Mouse (Mus musculus): ENCODE results near the gene Trp53i13.

Gene Trp53i13

DNA sequence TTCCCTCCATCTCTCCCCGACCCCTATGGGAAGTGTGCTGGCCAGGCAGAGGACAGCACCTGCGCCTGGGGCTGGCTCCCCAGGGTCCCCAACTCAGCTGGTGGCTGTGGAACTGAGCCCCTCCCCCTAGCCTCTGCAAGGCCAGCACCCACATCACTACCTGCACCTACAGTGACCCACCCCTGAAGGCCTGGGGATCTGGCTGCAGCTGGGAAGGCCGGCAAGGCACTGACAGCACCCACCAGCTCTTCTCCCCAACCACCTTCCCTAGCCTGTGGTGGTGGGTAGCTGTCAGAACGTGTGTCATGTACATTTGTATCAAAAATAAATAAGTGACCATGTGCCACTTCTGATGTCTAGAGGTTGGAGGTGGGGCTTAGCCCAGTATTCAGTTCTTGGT, 8.4 kb downstream of the Trp53i13 start:
- DNase-seq, result no peak

DNA sequence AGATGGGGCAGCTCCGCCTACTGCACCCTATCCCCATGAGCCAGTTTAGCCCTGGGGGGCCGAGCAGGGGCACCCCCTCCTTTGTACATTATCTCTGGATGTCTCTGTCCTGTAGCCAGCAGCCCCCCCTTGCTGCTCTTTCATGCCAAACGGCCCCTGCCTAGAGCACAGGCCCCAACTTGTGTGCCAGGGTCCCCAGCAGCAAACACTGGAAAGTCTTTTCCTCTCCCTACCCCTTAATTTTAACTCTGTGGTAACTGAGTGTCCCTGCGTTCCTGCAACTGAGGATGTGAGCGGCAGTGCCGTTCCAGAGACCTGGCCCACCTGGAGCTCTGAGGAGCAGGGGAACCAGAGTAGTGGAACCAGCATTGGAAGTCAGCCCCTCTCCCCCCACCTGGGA, 8.8 kb downstream of the Trp53i13 start:
- DNase-seq, result no peak

DNA sequence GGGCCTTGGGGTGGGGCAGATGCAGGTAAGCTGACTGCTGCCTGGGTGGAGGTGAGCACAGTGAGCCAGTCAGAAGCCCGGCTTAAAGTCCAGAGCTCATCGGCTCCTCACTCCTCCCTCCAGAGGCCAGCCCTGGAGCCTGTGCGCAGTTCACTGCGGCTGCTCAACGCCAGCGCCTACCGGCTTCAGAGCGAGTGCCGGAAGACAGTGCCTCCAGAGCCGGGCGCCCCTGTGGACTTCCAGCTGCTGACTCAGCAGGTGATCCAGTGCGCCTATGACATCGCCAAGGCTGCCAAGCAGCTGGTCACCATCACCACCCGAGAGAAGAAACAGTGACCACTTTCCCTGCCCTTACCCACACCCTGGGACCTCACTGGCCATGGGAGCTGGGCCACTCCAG, 9.5 kb downstream of the Trp53i13 start:
- no peak for DNase-seq

DNA sequence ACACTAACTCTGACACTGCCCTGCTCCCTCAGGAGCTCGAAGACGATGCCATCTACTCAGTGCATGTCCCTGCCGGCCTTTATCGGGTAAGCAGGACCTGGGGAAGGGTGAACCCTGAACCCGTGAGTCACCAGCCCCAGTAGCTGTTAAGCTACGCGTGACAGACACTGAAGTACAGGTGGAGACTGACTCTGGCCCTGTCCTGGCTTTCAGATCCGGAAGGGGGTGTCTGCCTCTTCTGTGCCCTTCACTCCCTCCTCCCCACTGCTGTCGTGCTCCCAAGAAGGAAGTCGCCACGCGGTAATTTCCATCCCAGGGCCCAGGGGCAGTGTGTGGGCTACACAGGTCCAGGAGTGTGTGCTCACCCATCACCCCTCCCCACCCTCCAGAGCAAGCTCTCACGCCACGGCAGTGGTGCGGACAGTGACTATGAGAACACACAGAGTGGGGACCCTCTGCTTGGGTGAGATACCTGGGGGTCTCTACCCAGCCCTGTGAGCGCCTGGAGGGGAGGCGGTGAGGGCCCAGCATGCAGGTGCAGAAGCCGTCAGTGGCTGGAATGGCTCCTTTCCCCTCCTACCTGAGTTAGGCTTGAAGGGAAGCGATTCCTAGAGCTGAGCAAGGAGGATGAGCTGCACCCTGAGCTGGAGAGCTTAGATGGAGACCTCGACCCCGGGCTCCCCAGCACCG, 10.3 kb downstream of the Trp53i13 start:
- no peak for DNase-seq

DNA sequence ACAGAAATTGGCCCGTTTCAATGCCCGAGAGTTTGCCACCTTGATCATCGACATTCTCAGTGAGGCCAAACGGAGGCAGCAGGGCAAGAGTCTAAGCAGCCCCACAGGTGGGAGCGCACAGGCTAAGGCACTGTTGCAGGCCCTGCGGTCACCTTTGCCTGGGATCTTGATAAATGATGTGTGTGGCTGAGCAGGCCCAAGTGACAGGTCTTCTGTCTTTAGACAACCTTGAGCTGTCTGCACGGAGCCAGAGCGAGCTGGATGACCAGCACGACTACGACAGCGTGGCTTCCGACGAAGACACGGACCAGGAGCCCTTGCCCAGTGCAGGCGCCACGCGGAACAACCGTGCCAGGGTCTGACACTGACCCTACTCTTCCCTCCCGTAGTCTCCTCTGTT, 11.4 kb downstream of the Trp53i13 start:
- DNase-seq, result no peak

DNA sequence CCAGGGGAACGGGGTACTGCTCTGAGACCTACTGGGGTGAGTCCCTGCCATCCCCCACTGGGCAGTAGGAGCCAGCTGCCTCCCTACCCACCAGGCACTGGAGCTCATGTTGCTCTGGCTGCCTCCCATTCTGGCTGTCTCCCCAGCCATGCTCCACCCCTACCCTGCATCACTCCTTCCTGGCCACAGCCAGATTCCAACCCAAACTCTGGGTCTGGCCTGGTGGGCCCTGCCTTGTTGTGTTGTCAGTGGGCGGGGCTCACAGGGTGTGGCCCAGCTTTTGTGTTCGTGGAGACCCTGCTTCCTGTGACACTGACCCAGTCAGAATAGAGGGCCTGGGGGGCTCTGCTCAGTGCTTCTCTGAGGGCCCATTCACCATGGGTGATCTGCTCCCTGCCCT, 12.3 kb downstream of the Trp53i13 start:
- DNase-seq, result peak in 1 of 2 experiments; percentile 56

DNA sequence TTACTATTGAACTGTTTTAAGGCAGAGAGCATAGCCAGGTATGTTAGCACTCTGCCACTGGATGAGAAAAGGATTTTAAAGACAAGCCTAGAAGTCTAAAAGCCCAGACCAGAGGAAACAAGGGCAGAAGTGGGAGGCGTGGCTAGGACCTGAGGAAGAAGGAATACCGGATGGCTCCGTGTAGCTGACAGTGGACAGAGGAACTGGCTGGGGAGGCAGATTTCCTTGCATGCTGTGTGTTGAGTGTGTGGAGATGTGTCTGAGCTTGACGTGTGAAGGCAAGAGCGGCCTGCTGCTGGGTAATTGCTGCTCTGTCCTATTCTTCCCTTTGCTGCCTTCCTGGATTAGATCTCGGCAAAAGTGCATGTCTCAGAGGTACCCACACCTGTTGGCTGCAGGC, 13.3 kb downstream of the Trp53i13 start:
- no peak for DNase-seq

DNA sequence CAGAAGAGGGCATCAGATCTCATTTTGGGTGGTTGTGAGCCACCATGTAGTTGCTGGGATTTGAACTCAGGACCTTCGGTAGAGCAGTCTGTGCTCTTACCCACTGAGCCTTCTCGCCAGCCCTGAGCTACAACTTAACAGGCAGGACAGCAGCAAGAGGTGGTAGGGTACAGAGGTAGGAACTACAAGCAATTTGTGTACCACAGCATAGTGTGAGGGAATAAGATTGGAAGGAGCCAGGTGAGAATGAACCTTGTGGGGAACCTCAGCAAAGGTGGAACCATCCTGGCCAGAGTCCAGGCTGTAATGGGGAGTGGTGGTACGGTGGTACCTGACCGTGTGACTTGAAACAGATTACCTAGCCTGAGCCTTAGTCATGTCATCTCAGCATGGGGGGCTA, 13.8 kb downstream of the Trp53i13 start:
- no peak for DNase-seq

DNA sequence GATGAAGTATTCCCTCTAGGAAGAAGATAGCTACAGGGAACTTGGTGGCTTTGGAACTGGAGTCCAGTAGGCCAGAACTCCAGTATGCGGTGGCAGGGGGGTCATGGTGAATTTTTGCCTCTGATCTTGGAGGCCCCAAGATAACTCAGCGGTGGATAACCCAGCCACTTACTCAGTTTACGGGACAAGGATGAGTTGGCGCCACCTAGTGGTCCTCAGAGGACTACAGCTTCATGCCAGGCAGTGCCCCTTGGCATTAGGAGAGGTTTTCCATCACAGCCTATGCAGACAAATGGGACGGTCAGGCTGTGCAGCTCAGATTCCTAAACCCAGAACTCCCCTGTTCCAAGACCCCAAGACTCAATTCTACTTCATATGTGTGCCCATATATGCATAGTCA, 14.4 kb downstream of the Trp53i13 start:
- peak; percentile 75 to 80 for DNase-seq

DNA sequence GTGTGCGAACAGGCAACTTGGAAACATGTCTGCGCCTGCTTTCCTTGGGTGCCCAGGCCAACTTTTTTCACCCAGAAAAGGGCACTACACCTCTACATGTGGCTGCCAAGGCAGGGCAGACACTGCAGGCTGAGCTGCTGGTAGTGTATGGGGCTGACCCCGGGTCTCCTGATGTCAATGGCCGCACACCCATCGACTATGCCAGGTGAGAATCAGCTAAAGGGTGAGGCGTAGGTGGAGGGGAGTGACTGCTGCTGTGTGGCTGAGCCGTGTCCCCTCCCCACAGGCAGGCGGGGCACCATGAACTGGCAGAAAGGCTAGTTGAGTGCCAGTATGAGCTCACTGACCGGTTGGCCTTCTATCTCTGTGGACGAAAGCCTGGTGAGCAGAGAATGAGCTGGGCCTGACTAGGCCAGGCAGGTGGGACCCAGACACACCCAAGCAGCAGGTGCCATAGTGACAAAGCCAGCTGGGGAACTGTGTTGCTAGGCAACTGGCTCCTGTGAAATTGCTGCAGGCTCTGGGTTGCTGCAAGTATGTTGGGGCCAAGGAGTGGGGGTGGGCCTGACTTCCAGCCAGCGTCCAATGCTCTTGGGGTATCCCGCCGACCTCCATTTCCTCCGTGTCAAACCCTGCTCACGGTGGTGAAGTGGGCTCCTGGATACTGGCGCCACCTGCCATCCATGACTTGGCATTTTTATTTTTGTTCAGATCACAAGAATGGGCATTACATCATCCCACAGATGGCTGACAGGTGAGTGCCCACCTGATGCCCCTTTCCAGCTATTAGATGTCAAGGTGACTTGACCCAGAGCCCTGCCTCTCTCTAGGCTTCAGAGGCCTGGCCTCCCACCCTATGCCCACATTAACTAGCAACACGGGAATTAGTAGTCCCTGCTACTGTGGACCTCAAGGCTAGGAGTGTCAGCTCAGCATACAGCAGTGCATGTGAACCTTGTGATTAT, 15.1 kb downstream of the Trp53i13 start:
- no peak for DNase-seq

DNA sequence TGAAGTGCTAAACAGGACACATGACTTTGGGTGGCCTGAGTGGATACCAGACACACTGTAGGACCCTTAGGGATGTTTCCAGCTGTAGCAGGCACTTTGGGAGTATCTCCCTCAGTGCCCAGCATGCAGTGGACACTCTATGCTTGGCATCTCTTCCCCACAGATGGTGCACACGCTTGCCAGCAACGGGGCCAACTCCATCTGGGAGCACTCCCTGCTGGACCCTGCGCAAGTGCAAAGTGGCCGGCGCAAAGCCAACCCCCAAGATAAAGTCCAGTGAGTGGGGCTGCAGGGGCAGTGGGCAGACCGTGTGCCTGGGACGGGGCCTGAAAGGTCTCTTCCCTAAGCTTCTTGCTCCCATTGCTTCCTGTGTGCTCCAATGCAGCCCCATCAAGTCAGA, 16.4 kb downstream of the Trp53i13 start:
- DNase-seq, result no peak

DNA sequence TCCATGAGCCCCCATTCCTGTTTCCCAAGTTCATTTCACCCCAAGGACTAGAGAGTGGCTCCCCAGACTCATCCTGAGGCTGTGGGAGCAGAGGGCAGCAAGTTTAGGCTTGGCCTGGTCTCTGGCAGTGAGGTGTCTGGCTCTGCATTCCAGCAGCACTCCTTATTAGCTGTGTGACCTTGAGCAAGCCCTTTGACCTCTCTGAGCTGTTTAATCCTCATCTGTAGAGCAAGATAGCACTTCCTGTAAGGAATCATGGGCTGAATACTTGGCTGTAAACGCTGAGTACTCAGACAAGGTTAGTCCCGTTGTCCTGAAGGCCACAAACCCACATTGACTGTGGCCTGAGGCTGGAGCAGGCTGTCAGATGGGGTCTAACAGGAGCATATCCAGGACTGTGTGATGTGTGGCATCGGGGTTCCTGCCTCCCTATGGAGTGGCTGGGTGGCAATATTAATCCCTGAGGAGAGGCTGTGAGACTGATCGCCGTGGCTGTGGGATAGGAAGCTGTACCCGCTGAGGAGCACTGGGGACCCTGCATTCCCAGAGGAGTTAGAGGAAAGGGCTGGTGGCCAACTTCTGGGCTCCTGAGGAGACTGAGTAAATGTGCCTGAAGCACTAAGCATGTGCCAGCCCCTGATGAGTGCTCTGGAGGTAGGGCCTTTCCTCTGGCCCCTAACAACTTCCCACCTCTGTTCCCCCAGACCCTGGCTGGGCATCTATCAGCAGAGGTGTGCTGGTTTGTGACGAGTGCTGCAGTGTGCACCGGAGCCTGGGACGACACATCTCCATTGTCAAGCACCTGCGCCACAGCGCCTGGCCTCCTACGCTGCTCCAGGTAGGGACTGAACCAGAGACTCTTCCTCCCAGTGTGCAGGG, 17.3 kb downstream of the Trp53i13 start:
- no peak for DNase-seq

DNA sequence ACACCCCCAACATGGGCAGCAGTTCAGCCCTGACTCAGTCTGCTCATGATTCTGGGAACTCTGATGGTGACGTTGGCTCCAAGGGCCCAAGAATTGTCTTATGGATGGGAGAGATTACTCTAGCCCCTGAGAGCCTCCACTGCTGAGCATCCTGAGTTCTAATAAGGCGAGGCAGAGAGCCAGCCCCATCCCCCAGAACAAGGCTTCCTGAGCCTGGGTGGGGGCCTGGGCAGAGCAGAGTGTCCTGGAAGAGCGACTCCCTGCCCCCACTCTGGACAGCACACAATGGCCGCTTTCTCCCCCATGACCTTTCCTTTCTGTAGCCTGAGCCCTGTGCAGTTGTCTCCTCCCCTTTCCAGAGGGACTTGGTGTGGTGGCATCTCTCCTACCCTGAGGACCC, 17.9 kb downstream of the Trp53i13 start:
- peak; percentile 62 to 75 for DNase-seq

DNA sequence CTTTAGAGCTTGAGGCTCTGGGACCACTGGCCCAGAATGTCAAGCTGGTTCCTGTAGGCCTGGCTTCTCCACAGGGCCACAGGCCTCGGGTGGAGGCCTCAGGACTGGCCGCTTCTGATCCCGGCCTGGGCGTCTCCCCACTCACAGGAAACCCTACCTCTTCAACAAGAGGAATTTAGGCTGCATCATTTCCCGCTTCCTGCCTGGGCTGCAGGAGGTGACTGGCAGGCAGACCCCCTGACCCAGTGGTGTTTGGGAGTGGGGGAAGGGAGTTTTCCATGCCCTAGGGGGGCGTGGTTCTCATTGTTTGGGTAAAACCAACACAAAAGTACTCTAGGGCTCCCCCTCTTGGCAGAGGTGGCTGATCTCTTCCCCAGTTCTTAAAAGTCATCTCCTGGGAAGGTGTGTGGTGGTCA, 18.4 kb downstream of the Trp53i13 start:
- peak; percentile 85 to 91 for DNase-seq

DNA sequence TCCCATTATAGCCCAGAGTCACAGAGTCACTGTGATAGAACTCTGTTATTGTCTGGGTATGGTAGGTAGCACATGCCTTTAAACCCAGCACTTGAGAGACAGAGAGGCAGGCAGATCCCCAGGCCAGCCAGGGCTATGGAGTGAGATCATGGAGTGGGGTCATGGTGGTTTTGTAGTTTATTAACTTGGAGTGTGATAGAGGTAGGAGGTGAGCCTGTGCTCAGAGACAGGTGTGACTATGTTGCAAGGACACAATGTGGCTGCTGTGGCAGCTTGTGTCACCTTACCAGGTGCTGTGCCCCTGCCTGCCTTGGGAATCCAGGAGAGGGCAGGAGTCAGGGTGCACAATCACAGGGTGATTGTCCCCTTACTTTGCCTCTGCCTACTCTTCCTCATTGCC, 20.3 kb downstream of the Trp53i13 start:
- no peak for DNase-seq

DNA sequence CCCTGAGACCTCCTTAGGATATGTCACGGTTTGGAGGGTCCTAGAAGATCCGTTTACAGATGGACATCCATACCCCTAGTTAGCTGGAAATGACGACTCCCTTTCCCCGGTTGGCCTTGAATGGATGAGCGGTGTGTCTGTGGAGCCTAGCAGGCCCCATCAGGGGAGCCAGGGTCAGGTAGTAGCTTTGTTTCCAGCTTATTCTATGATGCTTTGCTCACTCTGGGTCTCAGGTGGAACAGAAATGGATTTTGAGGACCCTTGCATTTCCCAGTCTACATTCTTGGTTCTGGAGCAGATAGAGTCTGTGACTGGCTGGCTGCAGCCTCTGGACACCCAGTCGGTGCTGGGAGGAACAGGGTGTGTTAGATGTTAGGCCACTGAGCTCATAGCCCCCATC, 21.0 kb downstream of the Trp53i13 start:
- DNase-seq, result no peak

DNA sequence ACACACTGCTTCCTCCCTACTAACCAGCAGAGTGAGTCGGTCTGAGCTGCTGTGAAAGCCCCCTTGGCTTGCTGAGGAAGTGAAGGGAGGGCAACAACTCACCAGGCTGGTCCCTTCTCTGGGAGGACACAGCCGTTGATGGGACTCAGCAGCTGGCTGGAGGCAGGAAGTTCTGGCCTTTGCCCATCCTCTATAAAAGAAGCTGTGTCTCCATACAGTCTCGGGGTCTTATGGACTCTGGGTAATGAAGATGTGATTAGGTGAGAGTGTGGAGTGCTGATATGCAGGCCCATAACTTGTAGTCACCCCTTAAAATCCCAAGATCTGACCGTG, 21.5 kb downstream of the Trp53i13 start:
- DNase-seq, result no peak

DNA sequence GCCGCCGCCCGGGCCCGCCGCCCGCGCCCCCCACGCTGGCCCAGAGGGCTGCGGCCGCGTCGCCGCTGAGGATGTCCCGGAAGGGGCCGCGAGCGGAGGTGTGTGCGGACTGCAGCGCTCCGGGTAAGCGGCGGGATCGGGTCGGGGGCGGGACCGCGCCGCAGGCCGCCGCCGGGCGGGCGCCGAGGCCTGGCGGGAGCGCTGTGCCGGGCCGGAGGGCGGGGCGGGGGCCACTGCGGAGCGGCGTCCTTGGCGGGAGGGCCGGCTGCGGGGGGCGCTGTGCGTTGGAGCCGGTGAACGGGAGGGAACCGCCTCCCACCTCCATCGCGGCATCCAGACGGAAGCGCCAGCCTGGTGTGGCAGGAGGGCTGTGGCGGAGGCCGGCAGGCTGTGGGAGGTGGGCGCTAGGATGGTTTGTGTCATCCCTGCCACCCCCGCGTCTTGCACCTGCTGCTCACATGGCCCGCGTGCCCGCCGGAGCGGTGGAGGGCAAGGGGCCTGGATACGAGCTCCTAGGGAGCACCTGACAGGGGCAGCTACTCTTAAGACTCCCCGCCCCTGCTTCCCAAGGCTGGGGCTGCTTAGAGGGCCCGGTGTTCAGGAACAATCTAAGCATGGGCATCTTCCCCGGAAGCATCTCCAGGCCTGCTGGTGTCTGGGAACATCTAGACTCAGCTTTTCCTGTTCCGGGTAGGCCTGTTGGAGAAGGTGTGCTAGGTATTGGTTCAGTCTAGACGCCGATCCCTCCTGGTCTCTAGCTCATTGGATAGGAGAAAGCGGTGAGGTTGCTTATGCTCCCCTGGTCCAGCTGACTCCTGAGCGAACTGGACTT, 22.1 kb downstream of the Trp53i13 start, which contains the start of gene Git1:
Gene Git1, plus strand, starts transcription at position 51 of the 832 bp plus-strand sequence.
- peak; percentile 48 to 52 for DNase-seq

DNA sequence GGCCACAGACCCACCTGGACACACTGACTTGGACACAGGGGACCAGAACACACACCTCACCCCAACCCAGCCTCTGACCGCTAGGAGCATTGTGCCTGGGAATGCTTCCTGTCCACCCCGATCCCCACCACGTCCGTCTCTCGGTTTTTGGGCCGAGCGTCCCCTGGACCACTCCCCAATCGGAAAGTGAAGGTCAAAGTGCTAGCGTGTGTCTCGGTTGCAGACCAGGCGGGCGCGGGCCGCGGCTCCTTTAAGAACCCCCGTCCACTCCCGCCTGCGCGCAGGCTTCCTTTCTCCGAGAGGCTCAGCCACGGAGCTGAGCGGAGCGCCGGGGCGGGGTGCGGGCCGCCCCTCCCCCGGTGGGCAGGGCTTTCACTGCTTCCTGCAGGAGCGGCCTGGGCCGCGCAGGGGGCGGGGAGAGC, 22.9 kb downstream of the Trp53i13 start:
- peak; percentile 95 to 97 for DNase-seq

DNA sequence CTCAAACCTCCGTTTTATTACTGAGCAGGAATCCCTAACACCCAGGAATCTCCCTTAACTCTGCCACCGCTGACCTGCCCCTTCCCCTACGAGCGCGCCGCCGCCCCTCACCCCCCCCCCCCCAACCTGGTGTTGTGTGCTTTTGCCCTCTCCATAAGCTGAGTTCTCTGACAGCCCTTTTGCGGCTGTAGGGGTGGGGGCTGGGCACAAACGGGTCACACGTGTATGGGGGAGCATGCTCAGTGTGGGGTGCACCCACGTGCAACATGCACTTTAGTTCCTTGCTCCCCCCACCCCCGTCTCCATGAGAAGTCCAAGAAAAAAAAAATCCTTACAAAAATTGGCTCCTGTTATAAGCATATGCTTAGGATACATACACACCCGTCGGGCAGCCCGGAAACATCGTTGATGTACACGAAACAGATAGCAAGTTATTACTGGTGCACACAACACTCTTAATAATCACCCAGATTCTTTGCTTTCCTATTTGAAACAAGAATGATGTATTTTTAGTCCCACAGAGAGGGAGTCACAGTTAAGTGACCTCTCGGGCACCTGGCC, 23.4 kb downstream of the Trp53i13 start:
- peak in 1 of 2 experiments; percentile 42 for DNase-seq

DNA sequence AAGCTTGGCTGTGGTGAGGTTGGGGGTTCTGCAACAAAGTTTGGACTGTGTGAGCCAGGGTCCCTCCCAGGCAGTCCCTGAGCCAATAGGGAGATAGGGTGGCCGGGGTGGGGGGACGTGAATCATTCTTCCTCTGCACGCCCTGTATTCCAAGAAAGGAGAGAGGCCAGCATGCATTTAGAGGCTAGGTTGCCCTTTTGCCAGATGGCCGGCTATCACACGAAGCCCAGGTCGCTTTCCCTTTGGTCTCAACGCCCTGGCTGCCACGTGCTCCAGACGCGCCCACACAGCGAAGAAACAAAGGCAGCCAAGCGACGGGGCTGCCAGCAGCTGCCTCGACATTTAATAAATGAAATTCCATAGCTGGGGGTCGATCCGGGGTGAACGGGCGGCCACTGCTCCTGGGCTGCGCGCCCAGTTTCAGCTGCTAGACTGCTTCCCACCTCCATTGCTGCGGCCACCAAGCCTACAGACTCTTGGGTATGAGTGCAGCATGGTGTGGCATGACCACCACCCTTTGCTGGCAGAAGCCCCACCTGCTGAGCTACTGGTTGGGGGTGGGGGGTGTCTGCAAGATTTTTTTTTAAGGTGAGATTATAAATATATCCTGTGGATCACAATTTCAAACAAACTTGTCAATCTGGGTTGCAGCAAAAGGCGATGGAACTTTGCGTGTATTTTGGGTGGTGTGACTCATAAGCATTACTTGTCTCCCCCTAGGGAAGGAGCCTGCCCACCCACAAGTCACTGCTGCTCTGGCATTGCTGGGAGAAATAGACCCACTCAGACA, 24.1 kb downstream of the Trp53i13 start:
- peak; percentile 67 to 71 for DNase-seq

Data from lung, adult 18-20 months (tissue).